Mouse (Mus musculus): ENCODE data around the gene Arid5b. TPM values are rescaled to one million over a fixed set of nuclear protein-coding genes. Genes with fewer than 3 reads are reported as not detected.

Gene Arid5b
- total and polyA plus RNA-seq, 2 experiments from 2014 or later = 13.3 to 13.6 TPM

DNA sequence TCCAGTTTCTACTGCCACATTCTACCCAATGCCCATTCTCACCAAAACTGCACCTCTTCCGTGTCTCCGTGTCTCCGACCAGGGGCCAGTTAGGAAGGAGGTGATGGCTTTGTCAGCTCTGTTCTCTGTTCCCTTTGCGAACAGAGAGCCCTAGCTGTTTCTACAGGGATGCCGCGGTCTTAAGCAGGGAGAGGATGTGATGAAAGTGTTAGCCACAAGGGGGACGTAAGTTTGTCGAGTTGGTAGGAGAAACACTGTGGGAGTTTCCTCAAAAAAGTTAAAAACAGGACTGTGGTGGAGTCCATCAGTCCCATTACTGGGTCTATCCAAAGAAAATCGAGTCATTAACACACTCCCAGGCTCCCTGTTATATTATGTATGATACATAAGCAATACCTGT is 106.6 kb downstream of the Arid5b start:
- Histone ChIP-seq H3K36me3 (ENCODE audit: insufficient read depth, low read length) (no peaks in the 10 kb centered on the region), H3K4me2 (ENCODE audit: low read depth, low read length, poor library complexity, severe bottlenecking) (no peak overlapping the region), H3K4me3 (ENCODE audit: low read depth, low read length) (no peak overlapping the region), H3K9ac (replicated peaks; ENCODE audit: low read length, poor library complexity, severe bottlenecking) (no peak overlapping the region), H3K9me3 (ENCODE audit: low read length) (no peaks in the 10 kb centered on the region), H3K27me3 (ENCODE audit: insufficient read depth, low read length) (no peaks in the 10 kb centered on the region), H3K27ac (ENCODE audit: low read depth, low read length) (no peak overlapping the region), H3K4me1 (ENCODE audit: insufficient read depth, low read length) (0 out of 2 replicates have a peak, but pooled peaks cover 2% of the 10 kb centered on the region)
- DNase-seq (ENCODE audit: low spot score) (no peak), ATAC-seq (ENCODE audit: low FRiP score) (no peak)
- TF ChIP-seq CTCF (IDR thresholded peaks at IDR 0.05) = peak; percentile 37; the same call in 1 of the 2 replicates
- WGBS = 55% methylated on average over 9 of the region's 9 CpGs

DNA sequence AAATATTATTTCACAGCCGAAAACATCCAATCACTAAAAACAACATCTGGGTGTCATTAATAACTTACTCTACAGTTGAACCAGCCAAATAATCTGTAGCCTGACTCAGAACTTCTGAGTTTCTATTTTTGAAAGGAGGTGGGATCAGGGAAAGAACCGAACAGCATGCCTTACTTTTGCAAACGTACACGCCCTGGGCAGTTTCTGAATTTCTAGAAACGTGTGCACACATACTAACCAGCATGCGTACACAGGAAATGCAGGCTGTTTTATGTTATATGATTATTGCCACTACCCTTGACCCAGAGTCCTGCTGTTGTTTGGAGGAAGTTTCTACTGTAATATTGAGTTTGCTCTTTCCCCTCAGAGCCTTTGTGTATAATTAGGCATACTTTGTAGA is 109.9 kb downstream of the Arid5b start:
- no peak overlapping the region for H3K27ac ChIP-seq (ENCODE audit: low read depth, low read length)
- H3K4me2 ChIP-seq (ENCODE audit: low read depth, low read length, poor library complexity, severe bottlenecking) = no peak overlapping the region
- H3K9me3 ChIP-seq (ENCODE audit: low read length) = no peaks in the 10 kb centered on the region
- H3K9ac ChIP-seq (replicated peaks; ENCODE audit: low read length, poor library complexity, severe bottlenecking) = no peak overlapping the region
- H3K27me3 ChIP-seq (ENCODE audit: insufficient read depth, low read length) = no peaks in the 10 kb centered on the region
- DNase-seq (ENCODE audit: low spot score) (no peak), ATAC-seq (ENCODE audit: low FRiP score) (no peak)
- no peak for TF ChIP-seq CTCF (IDR thresholded peaks at IDR 0.05)
- no peak overlapping the region for H3K4me3 ChIP-seq (ENCODE audit: low read depth, low read length)
- no peaks in the 10 kb centered on the region for H3K36me3 ChIP-seq (ENCODE audit: insufficient read depth, low read length)
- 84% methylated on average over 6 of the region's 6 CpGs for WGBS
- 0 out of 2 replicates have a peak, but pooled peaks cover 2% of the 10 kb centered on the region for H3K4me1 ChIP-seq (ENCODE audit: insufficient read depth, low read length)

DNA sequence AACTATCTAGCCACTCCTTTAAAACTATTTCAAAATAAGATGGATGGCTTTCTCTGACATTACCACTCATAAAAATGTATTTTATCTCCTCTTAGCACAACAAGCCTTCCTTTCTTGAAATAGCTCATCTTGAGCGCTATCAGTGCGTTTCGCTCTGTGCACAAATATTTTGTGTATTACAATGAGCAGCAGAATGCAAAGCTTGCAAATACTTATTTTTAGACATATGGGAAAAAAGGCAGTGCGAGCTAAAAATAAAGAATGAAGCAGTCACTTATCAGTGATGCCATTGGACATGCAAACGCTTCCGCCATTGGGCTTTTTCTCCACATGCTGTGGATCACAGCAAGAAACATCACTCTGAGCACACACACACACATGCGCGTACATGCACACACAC is 110.4 kb downstream of the Arid5b start:
- H3K27ac ChIP-seq (ENCODE audit: low read depth, low read length) = no peak overlapping the region
- DNase-seq (ENCODE audit: low spot score) (no peak), ATAC-seq (ENCODE audit: low FRiP score) (no peak)
- no peaks in the 10 kb centered on the region for H3K27me3 ChIP-seq (ENCODE audit: insufficient read depth, low read length)
- H3K9me3 ChIP-seq (ENCODE audit: low read length) = no peaks in the 10 kb centered on the region
- no peaks in the 10 kb centered on the region for H3K36me3 ChIP-seq (ENCODE audit: insufficient read depth, low read length)
- WGBS = 82% methylated on average over 8 of the region's 8 CpGs
- 0 out of 2 replicates have a peak, but pooled peaks cover 2% of the 10 kb centered on the region for H3K4me1 ChIP-seq (ENCODE audit: insufficient read depth, low read length)
- H3K4me2 ChIP-seq (ENCODE audit: low read depth, low read length, poor library complexity, severe bottlenecking) = no peak overlapping the region
- no peak overlapping the region for H3K9ac ChIP-seq (replicated peaks; ENCODE audit: low read length, poor library complexity, severe bottlenecking)
- no peak overlapping the region for H3K4me3 ChIP-seq (ENCODE audit: low read depth, low read length)
- TF ChIP-seq CTCF (IDR thresholded peaks at IDR 0.05) = no peak

DNA sequence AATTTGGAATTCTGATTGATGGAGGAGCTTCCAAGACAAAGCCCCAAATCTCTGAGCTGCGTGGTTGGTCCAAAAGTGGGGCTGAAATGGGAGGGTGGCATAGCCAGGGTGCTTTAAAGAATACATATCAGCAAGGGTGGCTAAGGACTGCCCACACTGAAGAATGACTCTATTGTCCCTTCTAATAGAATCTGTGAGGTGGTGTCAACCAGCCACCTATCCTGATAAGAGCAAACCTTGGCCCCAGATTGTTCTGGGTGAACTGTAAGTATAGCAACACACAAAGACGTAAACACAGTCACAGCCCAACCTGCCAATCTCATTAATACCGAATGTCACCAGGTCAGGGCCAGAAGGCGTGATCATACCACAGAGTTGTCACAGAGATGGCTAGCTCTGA is 111.4 kb downstream of the Arid5b start:
- TF ChIP-seq CTCF (IDR thresholded peaks at IDR 0.05) = no peak
- Histone ChIP-seq H3K9me3 (ENCODE audit: low read length) (no peaks in the 10 kb centered on the region), H3K9ac (replicated peaks; ENCODE audit: low read length, poor library complexity, severe bottlenecking) (no peak overlapping the region), H3K4me2 (ENCODE audit: low read depth, low read length, poor library complexity, severe bottlenecking) (no peak overlapping the region), H3K4me3 (ENCODE audit: low read depth, low read length) (no peak overlapping the region), H3K36me3 (ENCODE audit: insufficient read depth, low read length) (no peaks in the 10 kb centered on the region), H3K27me3 (ENCODE audit: insufficient read depth, low read length) (no peaks in the 10 kb centered on the region), H3K4me1 (ENCODE audit: insufficient read depth, low read length) (0 out of 2 replicates have a peak, but pooled peaks cover 2% of the 10 kb centered on the region), H3K27ac (ENCODE audit: low read depth, low read length) (no peak overlapping the region)
- 74% methylated on average over 4 of the region's 4 CpGs for WGBS
- DNase-seq (ENCODE audit: low spot score) (no peak), ATAC-seq (ENCODE audit: low FRiP score) (no peak)

DNA sequence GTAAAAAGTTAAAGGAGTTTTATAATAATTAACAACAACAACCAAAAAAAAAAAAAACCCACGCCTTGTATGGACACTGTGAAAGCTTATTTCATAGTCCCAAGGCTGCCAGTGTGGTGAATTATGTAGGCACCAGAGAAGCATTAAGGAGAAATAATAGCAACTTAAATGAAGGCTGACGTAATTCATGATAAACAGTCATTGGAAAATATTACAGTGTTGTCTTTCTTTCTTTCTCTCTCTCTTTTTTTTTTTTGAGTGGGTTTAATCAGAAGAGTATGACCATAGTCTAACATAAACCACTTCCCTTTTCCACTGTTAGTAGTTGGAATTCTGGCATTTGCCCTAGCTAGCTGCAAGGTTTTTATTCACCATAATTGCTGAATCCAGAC is 111.8 kb downstream of the Arid5b start:
- 67% methylated on average over 2 of the region's 2 CpGs for WGBS
- no peak for TF ChIP-seq CTCF (IDR thresholded peaks at IDR 0.05)
- ATAC-seq (ENCODE audit: low FRiP score) = no peak
- no peaks in the 10 kb centered on the region for H3K36me3 ChIP-seq (ENCODE audit: insufficient read depth, low read length)
- no peak overlapping the region for H3K27ac ChIP-seq (ENCODE audit: low read depth, low read length)
- H3K4me3 ChIP-seq (ENCODE audit: low read depth, low read length) = no peak overlapping the region
- no peak for DNase-seq (ENCODE audit: low spot score)
- 0 out of 2 replicates have a peak, but pooled peaks cover 2% of the 10 kb centered on the region for H3K4me1 ChIP-seq (ENCODE audit: insufficient read depth, low read length)
- H3K4me2 ChIP-seq (ENCODE audit: low read depth, low read length, poor library complexity, severe bottlenecking) = no peak overlapping the region
- H3K9ac ChIP-seq (replicated peaks; ENCODE audit: low read length, poor library complexity, severe bottlenecking) = no peak overlapping the region
- no peaks in the 10 kb centered on the region for H3K9me3 ChIP-seq (ENCODE audit: low read length)
- H3K27me3 ChIP-seq (ENCODE audit: insufficient read depth, low read length) = no peaks in the 10 kb centered on the region

DNA sequence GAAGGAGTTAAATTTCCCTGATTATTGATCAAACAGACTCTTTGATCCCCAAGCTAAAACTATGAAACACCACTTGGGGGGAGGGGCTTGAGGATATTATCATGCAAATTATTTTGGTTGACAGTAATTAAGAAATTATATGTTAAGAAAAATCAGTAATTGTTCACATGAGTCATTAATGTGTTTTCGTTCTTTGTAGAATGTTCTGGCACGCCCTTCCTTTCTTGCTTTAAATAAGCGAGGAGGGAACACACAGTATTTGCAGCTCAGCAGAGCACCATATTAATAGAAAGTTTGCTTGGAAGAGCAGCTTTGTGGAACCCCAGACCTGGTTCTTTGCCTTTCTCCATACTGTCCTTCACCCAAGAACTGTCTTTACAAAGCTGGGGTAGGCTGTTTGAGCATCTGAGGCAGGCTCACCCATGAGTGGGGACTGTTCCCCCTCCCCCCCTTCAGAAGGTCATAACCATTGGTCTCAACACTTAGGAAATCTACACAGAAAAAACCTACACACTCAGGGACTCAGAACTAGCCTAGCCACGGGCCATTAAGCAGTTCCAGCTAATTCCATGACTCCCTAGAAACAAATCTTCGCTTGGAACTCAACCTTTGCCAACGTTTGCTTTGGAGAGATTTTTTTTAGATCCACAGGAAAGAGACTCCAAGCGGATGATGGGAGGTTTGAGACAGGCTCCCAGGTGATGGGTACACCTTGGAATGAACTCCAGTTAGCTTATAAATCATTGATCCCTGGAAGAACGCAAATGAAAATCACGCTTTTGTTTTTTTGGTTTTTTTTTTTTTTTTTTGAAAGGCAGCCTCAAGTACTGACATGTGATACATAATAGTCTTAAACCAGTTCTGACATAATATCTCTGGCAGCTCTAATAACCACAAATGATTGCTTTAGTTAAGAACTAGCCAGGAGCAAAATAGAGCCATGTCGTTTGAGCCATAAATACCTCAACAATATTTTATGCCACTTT is 112.5 kb downstream of the Arid5b start:
- Histone ChIP-seq H3K27ac (ENCODE audit: low read depth, low read length) (no peak overlapping the region), H3K4me3 (ENCODE audit: low read depth, low read length) (no peak overlapping the region), H3K36me3 (ENCODE audit: insufficient read depth, low read length) (no peaks in the 10 kb centered on the region), H3K4me2 (ENCODE audit: low read depth, low read length, poor library complexity, severe bottlenecking) (no peak overlapping the region), H3K9ac (replicated peaks; ENCODE audit: low read length, poor library complexity, severe bottlenecking) (no peak overlapping the region), H3K27me3 (ENCODE audit: insufficient read depth, low read length) (no peaks in the 10 kb centered on the region), H3K4me1 (ENCODE audit: insufficient read depth, low read length) (0 out of 2 replicates have a peak, but pooled peaks cover 2% of the 10 kb centered on the region), H3K9me3 (ENCODE audit: low read length) (no peaks in the 10 kb centered on the region)
- no peak for TF ChIP-seq CTCF (IDR thresholded peaks at IDR 0.05)
- DNase-seq (ENCODE audit: low spot score) (no peak), ATAC-seq (ENCODE audit: low FRiP score) (no peak)
- WGBS = 52% methylated on average over 10 of the region's 10 CpGs
